Mouse (Mus musculus) CH12.LX (cell line): ENCODE measurements around the gene Stk40. TPM values are rescaled to one million over a fixed set of nuclear protein-coding genes. Genes with fewer than 3 reads are reported as not detected.

Experiments used
- DNase-seq: peaks from one replicate; pipeline ENCODE4 v3.0.0-alpha.2; 2013; ENCODE audit errors: extremely low read depth
- H3K27ac ChIP-seq: 2 replicates; pipeline ENCODE4 v1.5.1; 2012; ENCODE audit warnings: low read depth, mild to moderate bottlenecking, control low read depth, moderate library complexity; ENCODE audit not compliant: insufficient read depth
- H3K27me3 ChIP-seq: replicated peaks from 2 replicates; pipeline ENCODE3; 2012; ENCODE audit warnings: inconsistent platforms
- H3K36me3 ChIP-seq, 2 experiments: replicated peaks in 1 of 2; 2 replicates each; pipeline versions ENCODE3 to v1.6.1; 2012; ENCODE audit warnings: inconsistent platforms in 1 of 2, low read length in 1 of 2, mild to moderate bottlenecking in 1 of 2, mixed read lengths in 1 of 2, moderate library complexity in 1 of 2; ENCODE audit not compliant: control insufficient read depth in 1 of 2, insufficient read depth in 1 of 2
- H3K4me1 ChIP-seq, 2 experiments: 2 replicates each; pipeline ENCODE4 v1.6.1; 2012; ENCODE audit warnings: inconsistent platforms in 1 of 2, moderate library complexity in 1 of 2; ENCODE audit not compliant: insufficient read depth in 2 of 2, control insufficient read depth in 1 of 2
- H3K4me2 ChIP-seq: 2 replicates; pipeline ENCODE4 v1.6.1; 2012; ENCODE audit warnings: low read depth, mild to moderate bottlenecking, control low read depth; ENCODE audit not compliant: poor library complexity, insufficient read depth, severe bottlenecking
- H3K4me3 ChIP-seq, 3 experiments: fragments of 150-350 bp in 1 of 3; sonication (generic) in 1 of 3; replicated peaks in 1 of 3; 2 replicates each; pipeline versions ENCODE3 to v1.5.1; 2011 to 2012; ENCODE audit warnings: low read depth in 2 of 3, low read length in 2 of 3, mild to moderate bottlenecking in 2 of 3, moderate library complexity in 2 of 3, control low read depth in 1 of 3, improper control_type of control experiment in 1 of 3, inconsistent platforms in 1 of 3, mixed read lengths in 1 of 3; ENCODE audit not compliant: poor library complexity in 1 of 3
- H3K79me2 ChIP-seq: replicated peaks from 2 replicates; pipeline ENCODE4 v1.6.1; 2012; ENCODE audit warnings: mild to moderate bottlenecking, moderate library complexity; ENCODE audit not compliant: control insufficient read depth, poor library complexity, insufficient read depth, severe bottlenecking; ENCODE audit errors: extremely low read depth
- H3K9ac ChIP-seq: 2 replicates; pipeline ENCODE4 v1.6.1; 2012; ENCODE audit warnings: low read depth, mild to moderate bottlenecking, control low read depth, moderate library complexity; ENCODE audit not compliant: insufficient read depth
- H3K9me3 ChIP-seq: replicated peaks from 2 replicates; pipeline ENCODE3; 2012; ENCODE audit warnings: low read length, inconsistent platforms, mixed read lengths
- BHLHE40 ChIP-seq: IDR thresholded peaks from 2 replicates; pipeline ENCODE4 v1.6.1; 2011; ENCODE audit warnings: mild to moderate bottlenecking, low read depth, low read length, improper control_type of control experiment
- CHD2 ChIP-seq: IDR thresholded peaks from 2 replicates; pipeline ENCODE4 v1.6.1; 2011; ENCODE audit warnings: low read length, improper control_type of control experiment
- E2F4 ChIP-seq: IDR thresholded peaks from 2 replicates; pipeline ENCODE4 v1.6.1; 2011; ENCODE audit warnings: low read depth, low read length, improper control_type of control experiment; ENCODE audit not compliant: insufficient replicate concordance
- ELF1 ChIP-seq: IDR thresholded peaks from 2 replicates; pipeline ENCODE4 v1.6.1; 2014; ENCODE audit warnings: low read depth, mild to moderate bottlenecking, inconsistent platforms, low read length, improper control_type of control experiment
- ETS1 ChIP-seq: conservative IDR thresholded peaks from 2 replicates; pipeline ENCODE4 v1.6.1; 2012; ENCODE audit warnings: low read depth, mild to moderate bottlenecking, inconsistent platforms, low read length, improper control_type of control experiment, moderate library complexity
- IRF4 ChIP-seq: IDR thresholded peaks from 2 replicates; pipeline ENCODE4 v1.6.1; 2014; ENCODE audit warnings: low read depth, mild to moderate bottlenecking, inconsistent platforms, low read length, improper control_type of control experiment
- JUN ChIP-seq: IDR thresholded peaks from 2 replicates; pipeline ENCODE4 v1.6.1; 2011; ENCODE audit warnings: low read depth, mild to moderate bottlenecking, low read length, improper control_type of control experiment, moderate library complexity; ENCODE audit not compliant: insufficient read depth
- KAT2A ChIP-seq: IDR thresholded peaks from 2 replicates; pipeline ENCODE4 v1.6.1; 2012; ENCODE audit warnings: low read length, improper control_type of control experiment, inconsistent platforms; ENCODE audit not compliant: insufficient replicate concordance
- MEF2A ChIP-seq: IDR thresholded peaks from 2 replicates; pipeline ENCODE4 v1.6.1; 2014; ENCODE audit warnings: low read depth, mild to moderate bottlenecking, inconsistent platforms, low read length, improper control_type of control experiment, borderline replicate concordance
- MXI1 ChIP-seq: IDR thresholded peaks from 2 replicates; pipeline ENCODE4 v1.6.1; 2011; ENCODE audit warnings: mild to moderate bottlenecking, low read depth, low read length, improper control_type of control experiment
- MYC ChIP-seq: IDR thresholded peaks from 2 replicates; pipeline ENCODE4 v1.6.1; 2011; ENCODE audit warnings: low read depth, mild to moderate bottlenecking, improper control_type of control experiment, low read length
- NELFE ChIP-seq: IDR thresholded peaks from 2 replicates; pipeline ENCODE4 v1.6.1; 2011; ENCODE audit warnings: low read depth, low read length, improper control_type of control experiment
- PAX5 ChIP-seq: IDR thresholded peaks from 2 replicates; pipeline ENCODE4 v1.6.1; 2012; ENCODE audit warnings: low read length, inconsistent platforms, mixed read lengths
- RCOR1 ChIP-seq: conservative IDR thresholded peaks from 2 replicates; pipeline ENCODE4 v1.6.1; 2012; ENCODE audit warnings: low read depth, mild to moderate bottlenecking, inconsistent platforms, low read length, improper control_type of control experiment
- TCF12 ChIP-seq: IDR thresholded peaks from 2 replicates; pipeline ENCODE4 v1.6.1; 2014; ENCODE audit warnings: low read depth, mild to moderate bottlenecking, inconsistent platforms, low read length, improper control_type of control experiment
- USF2 ChIP-seq: conservative IDR thresholded peaks from 2 replicates; pipeline ENCODE4 v1.6.1; 2011; ENCODE audit warnings: low read depth, low read length, improper control_type of control experiment
- ZC3H11A ChIP-seq: IDR thresholded peaks from 2 replicates; pipeline ENCODE4 v1.6.1; 2012; ENCODE audit warnings: low read depth, mild to moderate bottlenecking, inconsistent platforms, low read length, improper control_type of control experiment
- ZNF384 ChIP-seq: IDR thresholded peaks from 2 replicates; pipeline ENCODE4 v1.6.1; 2012; ENCODE audit warnings: low read depth, low read length, improper control_type of control experiment, inconsistent platforms
- dilution Hi-C: fragments of 300-500 bp; cut with MboI; formaldehyde crosslinking; loops from 2 replicates; pipeline ENCODE4 v1.14.3; 2020; ENCODE audit warnings: low sequenced_read_pairs; ENCODE audit not compliant: extremely low pct_unique_long_range_greater_than_20kb, extremely low pct_ligation_motif_present
- in situ Hi-C: fragments of 300-500 bp; cut with MboI; formaldehyde crosslinking; loops from 3 replicates; pipeline ENCODE4 v1.14.3; 2019; ENCODE audit warnings: low sequenced_read_pairs, low pct_ligation_motif_present, low pct_unique_long_range_greater_than_20kb, mixed read lengths
- polyA plus RNA-seq: library from polyadenylated mRNA; unstranded; fragments of >175 nt; gene quantifications from 2 replicates; pipeline ENCODE4 v1.2.1, GENCODE M21; 2012; ENCODE audit warnings: low read depth; ENCODE audit not compliant: insufficient read length
- total RNA-seq, 2 experiments: library from RNA; depleted of rRNA; stranded (reverse); fragments of 300-350 nt in 1 of 2; fragments of >200 nt in 1 of 2; gene quantifications; 2 replicates each; pipeline ENCODE4 v1.2.3; 2012 to 2014

The Stk40 gene
- total and polyA plus RNA-seq, 3 experiments, result 8.6 to 33.0 (median 16.4) TPM

GRCm38 (mm10) chr4:126117116-126117515 is 13.4 kb downstream of the Stk40 start:
- in situ Hi-C loops, result no loop called here
- Histone ChIP-seq H3K4me1 (peaks cover 0 to 21% of the 10 kb centered on the region in 2 experiments; a peak in 2 of 4 replicates), H3K9me3 (peaks cover 2% of the 10 kb centered on the region), H3K79me2 (peaks cover 10% of the 10 kb centered on the region), H3K9ac (no peak overlapping the region), H3K4me3 (no peak overlapping the region), H3K4me2 (no peak overlapping the region), H3K36me3 (peaks cover 45 to 79% of the 10 kb centered on the region in 2 experiments), H3K27ac (no peak overlapping the region), H3K27me3 (no peaks in the 10 kb centered on the region)
- TF ChIP-seq ZNF384 (no peak), E2F4 (no peak), RCOR1 (no peak), NELFE (no peak), MEF2A (no peak), JUN (no peak), IRF4 (no peak), ZC3H11A (no peak), MXI1 (no peak), CHD2 (no peak), TCF12 (no peak), USF2 (no peak), KAT2A (no peak), ELF1 (no peak)
- DNase-seq, result no peak
- dilution Hi-C loops, result no loop called here

- H3K9me3 ChIP-seq, result peaks cover 2% of the 10 kb centered on the region
- H3K36me3 ChIP-seq, result peaks cover 52 to 83% of the 10 kb centered on the region in 2 experiments
- no peak for DNase-seq
- H3K4me1 ChIP-seq, result peaks cover 0 to 8% of the 10 kb centered on the region in 2 experiments; a peak in 1 of 4 replicates
- H3K79me2 ChIP-seq, result peaks cover 10% of the 10 kb centered on the region; the same call in 1 of the 2 replicates
- H3K27me3 ChIP-seq, result no peaks in the 10 kb centered on the region
- H3K27ac ChIP-seq, result no peak overlapping the region
- dilution Hi-C loops, result no loop called here
- TF ChIP-seq ZC3H11A, result no peak
- TF ChIP-seq BHLHE40, result no peak
- no peak for TF ChIP-seq MYC
- TF ChIP-seq CHD2, result no peak
- no peak for TF ChIP-seq ETS1
- TF ChIP-seq MXI1, result no peak
- TF ChIP-seq PAX5, result no peak
- in situ Hi-C loops, result no loop called here
- no peak overlapping the region for H3K4me3 ChIP-seq
- H3K4me2 ChIP-seq, result no peak overlapping the region
- H3K9ac ChIP-seq, result no peak overlapping the region
These were observed 14.9 kb downstream of the Stk40 start for GRCm38 (mm10) chr4:126118651-126119050.
